Mouse (Mus musculus): ENCODE data around the gene Cpne4.

GRCm38 (mm10) chr9:104515187-104515586, 31.9 kb upstream of the Cpne4 start:
- TF ChIP-seq CTCF (IDR thresholded peaks at IDR 0.05; ENCODE audit: low read depth) (no peak), EP300 (IDR thresholded peaks at IDR 0.05; ENCODE audit: low read depth) (no peak)
